Mouse (Mus musculus) neutrophil, adult 65 days (primary cell): Measurements from ENCODE around the gene Gm973. TPM values are rescaled to one million over a fixed set of nuclear protein-coding genes. Genes with fewer than 3 reads are reported as not detected.

Source experiments
- total RNA-seq: library from RNA; stranded (reverse); gene quantifications from 2 replicates; pipeline ENCODE4 v1.2.4, GENCODE M21; 2023

The Gm973 gene
- not detected in 2 replicates for total RNA-seq

DNA sequence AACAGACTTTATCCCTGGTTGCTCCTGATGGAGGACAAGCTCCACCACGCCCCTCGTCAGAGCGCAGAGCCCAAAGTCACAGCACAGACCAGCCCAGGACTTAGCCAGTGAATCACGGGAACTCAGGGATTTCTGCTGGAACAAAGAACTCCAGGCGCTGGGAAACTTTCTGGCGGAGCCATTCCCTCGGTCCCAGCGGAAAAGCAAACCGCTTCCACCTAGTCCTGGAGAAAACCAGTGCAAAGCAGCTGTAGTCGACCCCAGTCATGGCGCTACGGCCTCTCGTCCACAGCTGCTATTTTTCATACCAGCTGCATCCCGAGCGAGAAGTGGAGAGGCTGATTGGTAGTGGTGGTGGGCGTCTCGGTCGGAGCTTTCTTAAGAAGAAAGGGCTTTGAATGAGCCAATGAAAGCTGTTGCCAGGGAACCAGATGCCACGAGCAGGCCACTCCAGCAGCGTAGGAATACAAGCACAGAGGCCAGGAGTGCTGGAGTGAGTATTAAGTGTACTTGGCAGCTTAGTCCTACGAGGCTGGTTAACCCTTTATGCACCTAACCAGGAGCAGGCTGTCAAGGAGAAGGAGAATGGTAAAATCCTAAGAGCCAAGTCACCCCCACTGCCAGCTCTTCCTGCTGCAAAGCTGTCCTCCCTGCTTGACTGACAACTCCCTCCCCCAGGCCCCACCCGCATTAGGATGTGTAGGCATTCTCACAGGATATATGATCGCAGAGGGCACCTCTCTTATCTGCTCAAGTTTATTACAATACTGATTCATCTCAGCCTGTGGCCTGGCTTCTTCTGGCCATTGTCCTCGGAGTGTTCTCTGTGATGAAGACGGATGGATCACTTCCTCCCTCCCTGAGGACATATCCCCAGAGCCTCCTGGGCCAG, at the start of gene Gm973:
Gene Gm973 (plus strand): TSS at position 239 of the 892 bp plus-strand sequence.

DNA sequence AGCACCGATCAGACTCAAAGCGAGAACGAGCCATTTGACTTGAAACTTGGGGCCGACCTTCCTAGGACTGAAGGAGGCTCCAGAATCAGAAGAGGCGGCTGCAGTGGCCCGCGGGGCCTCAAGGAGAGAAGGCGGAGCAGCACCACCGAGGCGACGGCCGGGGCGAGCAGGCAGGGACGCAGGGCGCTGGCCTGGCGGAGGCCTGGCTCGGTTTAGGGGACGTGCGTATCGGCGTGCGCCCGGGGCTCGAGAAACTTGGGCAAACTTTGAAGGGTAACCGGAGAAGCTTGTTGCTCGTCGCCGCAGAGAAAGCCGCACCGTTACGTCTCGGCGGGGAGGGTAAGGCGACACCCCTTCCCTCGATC, 33.8 kb upstream of the Gm973 start, which contains the start of gene Fzd7:
Gene Fzd7 (plus strand): TSS at position 94 of the 365 bp plus-strand sequence.

DNA sequence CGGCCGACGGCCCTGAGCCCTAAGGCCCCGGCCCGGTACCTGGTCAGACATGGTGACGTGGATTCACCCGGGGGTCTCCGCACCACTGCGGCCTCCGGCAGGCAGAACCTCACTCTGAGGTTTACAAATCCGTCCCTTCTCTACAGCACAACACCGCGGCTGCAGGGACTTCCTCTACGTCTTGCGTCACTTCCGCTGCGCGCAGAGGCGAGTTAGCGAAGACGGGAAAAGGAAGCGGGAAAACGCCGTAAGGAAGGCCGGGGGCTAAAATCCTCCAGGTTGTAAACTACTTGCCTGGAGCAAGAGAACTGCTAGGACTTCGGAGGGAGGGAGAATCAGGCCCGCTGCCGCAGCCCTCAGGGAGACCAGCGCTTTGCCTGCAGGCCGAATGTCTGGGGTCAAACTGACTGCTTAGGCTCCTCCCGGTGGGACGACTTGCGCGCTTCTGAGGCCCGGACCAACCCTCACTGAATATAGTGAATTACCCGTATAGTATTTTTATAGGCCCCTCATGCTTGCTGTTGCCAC, 154.6 kb downstream of the Gm973 start, which contains the start of gene Sumo1:
Gene Sumo1 (minus strand): TSS at position 194 of the 528 bp plus-strand sequence.

DNA sequence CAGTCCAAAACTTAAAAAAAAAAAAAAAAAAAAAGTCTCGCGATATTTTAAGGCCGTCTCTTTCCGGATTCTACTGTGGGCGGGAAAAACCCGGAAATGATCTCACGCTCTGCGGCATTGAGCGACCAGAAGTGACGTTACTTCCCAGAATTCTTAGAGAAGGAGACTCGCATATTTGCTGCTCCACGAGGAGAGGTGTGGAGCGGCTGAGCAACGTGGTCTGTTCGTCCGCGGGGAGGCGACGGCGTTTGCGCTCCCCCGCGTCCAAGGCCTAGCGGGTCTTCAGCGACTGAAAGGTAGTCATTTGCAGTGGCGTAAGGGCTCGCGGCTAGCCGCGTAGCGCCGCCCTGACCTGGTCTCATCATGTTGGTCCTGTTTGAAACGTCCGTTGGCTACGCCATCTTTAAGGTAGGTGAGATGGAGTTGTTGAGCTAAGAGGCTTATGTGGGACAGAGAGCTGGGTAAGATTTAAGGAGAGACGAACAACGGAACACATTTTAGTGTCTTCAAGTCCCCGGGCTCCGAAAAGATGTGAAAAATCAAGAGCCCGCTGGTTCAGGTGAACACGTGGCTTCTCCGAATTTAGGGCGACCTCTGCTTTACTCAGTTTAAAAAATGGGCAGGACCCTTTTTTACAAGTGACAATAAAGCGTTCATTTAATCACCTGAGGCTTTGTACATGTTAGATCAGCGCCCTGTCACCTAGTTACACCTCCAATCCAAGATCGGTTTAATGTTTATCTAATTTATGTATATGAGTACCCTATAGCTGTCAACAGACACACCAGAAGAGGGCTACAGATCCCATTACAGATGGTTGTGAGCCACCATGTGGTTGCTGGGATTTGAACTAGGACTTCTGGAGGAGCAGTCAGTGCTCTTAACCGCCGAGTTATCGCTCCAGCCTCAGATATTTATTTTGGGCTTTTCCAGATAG, 169.0 kb downstream of the Gm973 start, which contains the start of gene Nop58:
Gene Nop58 (plus strand): TSS at position 153 of the 937 bp plus-strand sequence.

Other genes starting within 250 kb of the Gm973 start
- 2.3 and 3.6 TPM in 2 replicates for gene Fzd7, start 33.8 kb upstream of the Gm973 start, total RNA-seq
- gene Sumo1, start 154.6 kb downstream of the Gm973 start, total RNA-seq = 79.0 and 84.2 TPM in 2 replicates
- gene Nop58, start 168.7 kb downstream of the Gm973 start, total RNA-seq = 48.3 and 79.0 TPM in 2 replicates
- gene Bmpr2, start 247.1 kb downstream of the Gm973 start, total RNA-seq = 16.6 and 17.7 TPM in 2 replicates